Mouse (Mus musculus) urinary bladder, postnatal 10 days (tissue): Measurements from ENCODE around the gene Clybl.

ENCODE experiments used
- DNase-seq: peaks from one replicate; pipeline ENCODE4 v3.0.0; 2022; ENCODE audit warnings: low spot score

The Clybl gene

GRCm38 (mm10) chr14:122305132-122305531 is 123.6 kb downstream of the Clybl start:
- DNase-seq, result no peak

GRCm38 (mm10) chr14:122312415-122312814 is 130.9 kb downstream of the Clybl start:
- no peak for DNase-seq

- no peak for DNase-seq
Observed at GRCm38 (mm10) chr14:122313328-122313727, 131.8 kb downstream of the Clybl start.

- DNase-seq, result no peak
Observed at GRCm38 (mm10) chr14:122315743-122316142, 134.2 kb downstream of the Clybl start.

GRCm38 (mm10) chr14:122322136-122322535 is 140.6 kb downstream of the Clybl start:
- DNase-seq, result no peak

- no peak for DNase-seq
Observed at GRCm38 (mm10) chr14:122323838-122324458, 142.4 kb downstream of the Clybl start.

- no peak for DNase-seq
Observed at GRCm38 (mm10) chr14:122330136-122330535, 148.6 kb downstream of the Clybl start.

GRCm38 (mm10) chr14:122330716-122331115 is 149.2 kb downstream of the Clybl start:
- no peak for DNase-seq

- DNase-seq, result no peak
Observed at GRCm38 (mm10) chr14:122331635-122332460, 150.3 kb downstream of the Clybl start.

- DNase-seq, result no peak
Observed at GRCm38 (mm10) chr14:122336957-122337356, 155.5 kb downstream of the Clybl start.

- no peak for DNase-seq
Observed at GRCm38 (mm10) chr14:122338784-122339183, 157.3 kb downstream of the Clybl start.

GRCm38 (mm10) chr14:122340141-122340540 is 158.6 kb downstream of the Clybl start:
- no peak for DNase-seq

- no peak for DNase-seq
Observed at GRCm38 (mm10) chr14:122341591-122342360, 160.3 kb downstream of the Clybl start.

GRCm38 (mm10) chr14:122344272-122345224 is 163.0 kb downstream of the Clybl start:
- no peak for DNase-seq

GRCm38 (mm10) chr14:122348069-122348468 is 166.6 kb downstream of the Clybl start:
- DNase-seq, result no peak

- no peak for DNase-seq
Observed at GRCm38 (mm10) chr14:122349326-122349725, 167.8 kb downstream of the Clybl start.

- DNase-seq, result no peak
Observed at GRCm38 (mm10) chr14:122349761-122350160, 168.3 kb downstream of the Clybl start.

- DNase-seq, result no peak
Observed at GRCm38 (mm10) chr14:122350766-122351165, 169.3 kb downstream of the Clybl start.

- no peak for DNase-seq
Observed at GRCm38 (mm10) chr14:122357316-122357715, 175.8 kb downstream of the Clybl start.

GRCm38 (mm10) chr14:122358592-122358991 is 177.1 kb downstream of the Clybl start:
- DNase-seq, result no peak

- no peak for DNase-seq
Observed at GRCm38 (mm10) chr14:122359136-122359905, 177.8 kb downstream of the Clybl start.
